Mouse (Mus musculus) CD4-positive, CD25-positive, alpha-beta regulatory T cell, adult 4 months (primary cell): ENCODE results near the gene Bdh2. TPM values are rescaled to one million over a fixed set of nuclear protein-coding genes. Genes with fewer than 3 reads are reported as not detected.
A peak's percentile ranks its signal among the peaks of the same experiment; 100 is the strongest.

Experiments
- ATAC-seq: one replicate; pipeline ENCODE4 v1.8.0; 2017
- polyA plus RNA-seq, 2 experiments: library from polyadenylated mRNA; unstranded; fragments of 100-300 nt; shearing (Covaris generic); gene quantifications; one replicate each; pipeline ENCODE4 v1.2.1; 2017

The Bdh2 gene
- polyA plus RNA-seq, result not detected

GRCm38 (mm10) chr3:135280669-135281415, at the start of gene Bdh2:
Bdh2 (plus strand) TSS chr3:135281221.
- ATAC-seq, result peak; percentile 95

- no peak for ATAC-seq
Observed at GRCm38 (mm10) chr3:135232058-135232457, 49.0 kb upstream of the Bdh2 start.

- no peak for ATAC-seq
Observed at GRCm38 (mm10) chr3:135232462-135232861, 48.6 kb upstream of the Bdh2 start.

GRCm38 (mm10) chr3:135245733-135246132, 35.3 kb upstream of the Bdh2 start:
- ATAC-seq, result peak; percentile 87

- no peak for ATAC-seq
Observed at GRCm38 (mm10) chr3:135246828-135247227, 34.2 kb upstream of the Bdh2 start.

- no peak for ATAC-seq
Observed at GRCm38 (mm10) chr3:135249104-135249503, 31.9 kb upstream of the Bdh2 start.

- ATAC-seq, result no peak
Observed at GRCm38 (mm10) chr3:135251825-135252224, 29.2 kb upstream of the Bdh2 start.

- no peak for ATAC-seq
Observed at GRCm38 (mm10) chr3:135254784-135255183, 26.2 kb upstream of the Bdh2 start.

- no peak for ATAC-seq
Observed at GRCm38 (mm10) chr3:135258919-135259318, 22.1 kb upstream of the Bdh2 start.

- no peak for ATAC-seq
Observed at GRCm38 (mm10) chr3:135260233-135260632, 20.8 kb upstream of the Bdh2 start.

GRCm38 (mm10) chr3:135268616-135269015, 12.4 kb upstream of the Bdh2 start:
- no peak for ATAC-seq

GRCm38 (mm10) chr3:135269391-135269990, 11.5 kb upstream of the Bdh2 start:
- ATAC-seq, result no peak

- no peak for ATAC-seq
Observed at GRCm38 (mm10) chr3:135272627-135273026, 8.4 kb upstream of the Bdh2 start.

- no peak for ATAC-seq
Observed at GRCm38 (mm10) chr3:135273047-135273446, 8.0 kb upstream of the Bdh2 start.

GRCm38 (mm10) chr3:135280160-135280559, 861 bp upstream of the Bdh2 start:
- no peak for ATAC-seq

GRCm38 (mm10) chr3:135281701-135282100, 680 bp downstream of the Bdh2 start:
- no peak for ATAC-seq

GRCm38 (mm10) chr3:135285256-135285655, 4.2 kb downstream of the Bdh2 start:
- no peak for ATAC-seq

GRCm38 (mm10) chr3:135285807-135286206, 4.8 kb downstream of the Bdh2 start:
- ATAC-seq, result no peak

- ATAC-seq, result no peak
Observed at GRCm38 (mm10) chr3:135288138-135288750, 7.2 kb downstream of the Bdh2 start.

GRCm38 (mm10) chr3:135289148-135289547, 8.1 kb downstream of the Bdh2 start:
- ATAC-seq, result no peak

- ATAC-seq, result peak; percentile 99
Observed at GRCm38 (mm10) chr3:135290249-135290894, 9.4 kb downstream of the Bdh2 start.

GRCm38 (mm10) chr3:135293703-135294102, 12.7 kb downstream of the Bdh2 start:
- ATAC-seq, result no peak

- ATAC-seq, result no peak
Observed at GRCm38 (mm10) chr3:135295559-135295958, 14.5 kb downstream of the Bdh2 start.
